Mouse (Mus musculus) thymus, postnatal 25 days (tissue): Measurements from ENCODE around the gene Perp.

ENCODE experiments used
- DNase-seq: peaks from one replicate; pipeline ENCODE4 v3.0.0; 2022

Gene Perp

DNA sequence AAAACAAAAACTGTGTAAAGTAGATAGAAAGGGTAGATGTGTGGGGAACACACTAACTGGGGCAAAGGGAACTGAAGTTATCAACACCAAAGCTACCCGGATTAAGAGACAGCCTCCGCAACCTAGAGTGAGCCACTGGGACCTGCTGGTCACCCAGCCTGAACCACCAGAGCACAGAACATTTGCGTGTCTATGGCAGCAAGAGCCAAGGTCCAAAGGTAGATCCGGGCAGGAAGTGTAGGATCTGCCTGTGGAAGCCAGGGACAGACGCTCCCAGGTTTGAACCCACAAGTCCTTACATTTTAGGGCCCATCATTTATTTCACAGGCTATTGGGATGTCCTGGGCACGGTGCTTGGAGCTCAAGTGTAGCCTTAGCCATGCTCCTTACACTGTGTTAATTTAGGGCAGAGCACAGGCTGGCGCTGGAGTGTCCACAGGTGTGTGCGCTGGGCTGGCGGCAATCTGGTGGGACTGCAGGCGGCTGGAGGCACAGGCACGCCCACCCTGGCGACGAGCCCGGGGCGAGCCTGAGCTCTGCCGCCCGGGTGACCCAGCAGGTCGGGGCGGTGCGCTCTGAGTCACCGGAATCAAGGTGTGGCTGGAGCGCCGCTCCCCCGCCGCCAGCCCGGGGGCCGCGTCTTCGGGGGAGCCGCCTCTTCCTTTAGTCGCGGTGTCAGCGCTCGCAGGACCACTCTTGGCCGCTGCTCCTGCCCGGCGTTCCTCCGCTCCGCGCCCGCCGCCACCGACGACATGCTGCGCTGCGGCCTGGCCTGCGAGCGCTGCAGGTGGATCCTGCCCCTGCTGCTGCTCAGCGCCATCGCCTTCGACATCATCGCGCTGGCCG lies at the start of gene Perp:
TSS of gene Perp (plus strand) at position 580 of the 846 bp plus-strand sequence.
- peak; percentile 64 for DNase-seq

DNA sequence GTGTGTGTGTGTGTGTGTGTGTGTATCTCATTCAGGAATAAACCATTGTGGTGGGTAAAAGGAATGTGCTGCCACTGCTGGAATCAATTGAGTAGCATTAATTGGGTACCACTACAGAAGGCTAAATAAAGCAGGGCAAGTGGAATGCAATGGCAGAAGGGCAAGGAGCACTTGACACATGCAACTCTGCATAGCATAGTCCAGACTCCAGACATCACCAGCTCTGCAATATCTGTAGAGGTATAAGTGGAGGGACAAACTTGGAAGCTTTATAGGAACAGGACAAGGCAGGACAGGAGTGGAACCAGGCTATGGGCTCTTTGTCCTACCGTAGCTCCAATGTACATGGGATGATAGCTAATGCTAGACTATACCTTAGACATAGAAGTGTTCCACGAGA lies 33.1 kb upstream of the Perp start:
- DNase-seq = no peak

DNA sequence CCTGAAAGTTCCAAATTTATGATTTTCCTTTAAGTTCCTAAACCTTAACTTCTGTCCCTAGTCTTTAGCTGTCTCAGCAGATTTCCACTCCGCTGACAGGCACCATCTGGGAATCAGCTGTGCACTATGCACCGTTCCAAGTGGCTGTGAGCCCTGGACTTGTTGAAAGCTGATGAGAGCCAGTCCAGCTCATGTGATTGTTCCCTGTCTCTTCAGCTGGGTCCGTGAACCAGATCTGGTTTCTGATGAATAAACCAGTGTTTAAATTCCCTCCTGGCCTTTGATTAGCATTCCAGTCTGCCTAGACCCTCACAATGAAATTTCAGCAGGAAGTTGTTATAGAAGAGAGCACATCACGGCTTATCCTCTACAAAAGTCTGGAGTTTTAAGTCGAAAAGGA lies 28.3 kb upstream of the Perp start:
- DNase-seq = no peak

DNA sequence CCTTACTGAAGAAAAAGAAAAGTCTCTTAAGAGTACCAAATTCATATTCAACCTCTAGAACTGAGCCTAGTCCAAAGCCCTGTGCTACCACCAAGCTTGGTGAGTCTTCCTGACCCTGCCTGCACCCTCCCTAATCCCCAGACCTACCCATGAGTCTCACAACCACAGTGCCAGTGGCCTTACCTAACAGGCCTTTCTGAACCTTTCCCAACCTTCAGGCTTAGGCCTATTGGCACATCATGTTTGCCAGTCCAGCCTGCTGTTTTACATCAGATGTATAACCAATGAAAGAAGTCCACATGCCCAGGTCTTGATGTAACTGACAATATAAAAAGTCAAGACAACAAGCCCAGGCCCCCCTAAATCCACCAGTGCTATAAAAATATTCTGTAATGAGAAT lies 19.7 kb upstream of the Perp start:
- no peak for DNase-seq

DNA sequence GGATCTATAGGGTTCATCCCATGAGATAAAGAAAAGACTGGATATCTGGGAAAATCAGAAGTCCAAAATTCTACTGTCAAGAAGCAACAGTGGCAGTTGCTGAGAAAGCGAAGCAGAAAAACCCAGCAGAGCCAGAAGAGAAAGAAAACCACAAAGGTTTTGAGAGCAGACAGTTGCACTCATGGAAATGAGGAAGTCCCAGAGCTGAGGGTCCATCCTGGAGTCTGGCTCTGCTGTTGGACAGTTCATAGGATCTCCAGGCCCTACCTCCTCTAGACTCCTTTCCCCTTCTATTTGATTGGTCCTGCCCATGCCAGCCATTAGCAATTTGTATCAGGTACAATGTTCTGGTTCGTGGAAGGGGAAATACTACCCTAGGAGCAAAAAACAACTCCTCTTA lies 18.7 kb upstream of the Perp start:
- no peak for DNase-seq

DNA sequence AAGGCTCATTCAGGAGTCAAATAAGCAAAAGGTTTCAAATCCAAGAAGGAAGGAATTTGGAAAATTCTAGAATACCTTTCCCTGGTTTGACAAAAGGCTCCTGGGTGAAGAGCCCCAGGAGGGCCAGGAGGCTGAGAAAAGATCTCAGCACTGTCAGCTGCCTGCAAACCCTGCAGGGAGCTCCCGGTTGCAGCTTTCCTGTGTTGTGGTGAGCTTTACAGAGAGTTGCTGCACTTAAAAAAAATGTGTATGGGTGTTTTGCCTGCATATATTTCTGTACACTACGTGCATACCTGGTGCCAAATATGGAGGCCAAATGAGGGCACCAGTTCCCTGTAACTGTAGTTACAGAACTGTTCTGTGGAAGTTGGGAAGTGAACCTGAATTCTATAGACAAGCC lies 16.9 kb upstream of the Perp start:
- DNase-seq = peak; percentile 58

DNA sequence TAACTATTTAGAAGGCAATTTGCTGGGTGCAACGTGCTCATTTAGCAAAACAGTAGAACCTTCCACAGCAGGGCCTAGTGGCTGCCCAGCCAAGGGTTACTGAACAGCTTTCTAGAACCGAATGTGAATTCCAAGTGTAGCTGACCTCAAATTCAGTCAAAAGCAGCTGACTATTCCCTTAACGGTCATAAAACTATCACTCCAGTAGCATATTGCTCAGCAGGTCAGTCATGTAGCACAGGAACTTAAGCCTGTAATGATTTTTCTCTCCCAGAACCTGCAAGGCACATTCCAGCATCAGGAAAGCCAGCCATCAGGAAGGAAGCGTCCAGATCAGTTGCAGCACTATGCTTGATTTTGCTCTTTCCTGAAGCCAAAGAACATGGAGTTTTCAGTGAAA lies 14.5 kb upstream of the Perp start:
- DNase-seq = no peak

DNA sequence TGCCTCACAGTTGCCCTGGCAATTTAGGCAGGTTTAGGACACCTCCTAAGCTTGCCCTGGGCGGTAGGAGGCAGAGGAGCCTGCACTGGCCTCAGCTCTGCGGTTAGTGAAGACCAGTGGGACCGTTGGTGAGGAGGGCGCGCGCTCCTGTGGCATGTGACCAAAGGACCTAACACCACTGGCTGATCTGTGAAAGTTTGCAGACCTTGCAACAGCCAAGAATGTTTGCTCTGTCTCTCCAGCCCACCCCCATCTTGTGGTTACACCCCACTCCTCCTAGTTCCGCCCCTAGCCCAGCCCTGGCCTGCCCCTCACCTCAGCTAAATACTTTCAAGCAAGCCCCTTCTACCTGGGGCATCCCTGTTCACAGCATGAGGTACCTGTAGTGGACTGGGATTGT lies 13.0 kb upstream of the Perp start:
- no peak for DNase-seq

DNA sequence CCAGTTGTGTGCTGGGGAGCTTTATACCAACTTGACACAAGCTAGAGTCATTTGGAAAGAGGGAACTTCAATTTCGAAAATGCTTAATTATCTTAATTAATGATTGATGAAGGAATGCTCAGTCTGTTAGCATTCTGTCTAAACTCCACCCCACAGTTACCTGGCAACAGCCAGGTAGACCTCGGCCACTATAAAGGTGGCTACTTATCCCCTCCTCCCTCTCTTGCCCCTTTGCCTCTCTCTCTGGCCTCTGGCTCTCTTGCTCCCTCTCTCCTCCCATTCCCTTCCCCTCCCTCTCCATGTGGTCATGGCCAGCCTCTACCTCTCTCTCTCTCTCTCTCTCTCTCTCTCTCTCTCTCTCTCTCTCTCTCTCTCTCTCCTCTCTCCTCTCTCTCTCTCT lies 10.4 kb upstream of the Perp start:
- no peak for DNase-seq

DNA sequence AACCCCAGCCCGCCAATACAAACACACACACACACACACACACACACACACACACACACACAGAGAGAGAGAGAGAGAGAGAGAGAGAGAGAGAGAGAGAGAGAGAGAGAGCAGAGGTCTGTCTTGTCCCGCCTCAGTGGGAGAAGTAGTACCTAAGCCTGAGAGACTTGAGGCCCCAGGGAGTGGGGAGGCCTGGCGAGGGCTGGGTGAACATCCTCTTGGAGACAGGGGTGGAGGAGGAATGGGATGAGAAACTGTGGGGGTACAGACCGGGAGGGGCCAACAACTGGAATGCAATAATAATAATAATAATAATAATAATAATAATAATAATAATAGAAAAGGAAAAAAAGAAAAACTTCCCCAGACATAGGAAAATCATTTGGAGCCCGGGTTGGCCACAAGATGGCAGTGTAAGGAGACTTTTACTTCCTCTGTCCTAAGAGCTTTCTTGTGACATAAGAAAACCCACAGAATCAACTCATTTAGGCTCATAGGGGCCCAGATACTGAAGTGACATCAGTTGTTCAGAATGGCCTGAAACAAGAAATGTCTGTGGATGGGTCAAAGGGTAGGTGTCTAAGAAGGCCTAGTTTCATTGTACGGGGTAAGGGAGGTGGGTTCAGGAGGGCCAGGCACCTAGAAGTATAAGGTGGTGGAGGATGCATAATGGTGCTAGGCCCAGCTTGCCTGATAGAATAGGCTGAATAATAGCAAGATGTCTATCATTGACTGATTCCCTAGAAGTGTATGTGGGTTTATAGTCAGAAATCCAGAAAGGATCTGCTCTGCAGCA lies 8.9 kb upstream of the Perp start:
- peak; percentile 53 for DNase-seq

DNA sequence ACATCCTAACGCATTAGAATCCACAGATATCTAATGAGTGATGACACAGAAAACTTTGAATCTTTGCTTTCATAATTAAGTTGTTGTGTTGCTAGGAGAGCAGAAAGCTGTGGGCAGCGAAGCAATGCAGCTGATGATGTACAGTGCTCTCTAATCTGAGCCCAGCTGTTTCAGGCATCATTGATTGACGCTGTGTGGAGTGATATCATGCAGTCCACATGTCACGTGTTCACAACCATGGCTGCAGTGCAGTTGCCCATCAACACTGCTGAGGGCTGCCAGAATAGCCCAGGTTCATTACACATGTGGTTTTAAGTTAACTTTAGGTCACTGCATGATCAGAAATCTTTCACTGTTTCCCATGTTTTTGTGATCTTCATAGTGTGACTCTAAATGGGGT lies 5.3 kb upstream of the Perp start:
- no peak for DNase-seq

DNA sequence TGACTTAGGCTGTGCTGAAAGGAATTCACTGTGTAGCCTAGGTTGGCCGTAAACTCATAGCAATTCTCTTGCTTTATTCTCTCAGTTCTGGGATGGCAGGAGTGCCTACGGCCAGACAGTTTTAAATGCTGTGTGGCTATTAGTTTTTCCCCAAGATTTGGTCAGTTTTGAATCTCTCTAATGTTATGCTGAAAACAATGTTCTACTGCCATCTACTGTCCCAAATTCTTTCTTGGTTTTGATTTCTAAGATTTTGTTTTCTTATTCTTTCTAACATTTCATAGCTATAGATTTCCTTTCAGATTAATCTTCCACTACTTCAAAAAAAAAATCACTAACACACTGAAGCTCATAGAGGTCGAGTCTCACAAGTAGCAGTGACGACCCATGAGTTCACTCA lies 4.1 kb upstream of the Perp start:
- DNase-seq = no peak

DNA sequence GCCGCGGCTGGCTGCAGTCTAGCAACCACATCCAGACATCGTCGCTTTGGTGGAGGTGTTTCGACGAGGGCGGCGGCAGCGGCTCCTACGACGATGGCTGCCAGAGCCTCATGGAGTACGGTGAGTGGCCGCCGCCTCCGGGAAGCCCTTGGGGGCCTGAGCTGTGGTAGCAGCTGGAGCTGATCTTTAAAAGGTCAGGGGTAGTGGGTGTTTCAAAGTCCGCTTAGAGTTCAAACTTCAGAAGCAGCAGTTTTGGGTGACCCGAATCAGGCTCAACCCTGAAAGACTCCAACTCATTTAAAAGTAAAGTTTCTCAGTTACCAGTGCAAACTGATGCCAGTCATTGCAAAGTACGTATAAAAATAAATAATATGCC lies 455 bp downstream of the Perp start:
- DNase-seq = no peak

DNA sequence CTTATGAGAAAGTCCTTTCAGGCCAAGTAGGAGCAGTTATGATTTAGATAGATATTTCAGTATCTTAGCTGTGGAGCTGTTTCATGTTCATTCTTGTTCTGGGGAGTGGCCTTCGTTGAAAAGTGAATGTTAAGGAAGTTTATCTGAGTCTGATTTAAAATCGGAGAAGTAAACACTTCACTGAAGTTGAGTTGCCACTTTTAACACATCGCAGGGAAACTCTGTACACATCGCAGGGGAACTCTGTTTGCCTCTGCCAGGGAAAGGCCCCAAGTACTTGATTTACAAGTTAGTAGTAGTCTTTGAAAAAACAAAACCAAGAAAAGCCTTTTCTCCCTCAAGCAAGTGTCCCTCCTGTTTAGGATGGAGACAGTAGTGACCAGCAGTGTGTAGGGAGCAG lies 891 bp downstream of the Perp start:
- no peak for DNase-seq

DNA sequence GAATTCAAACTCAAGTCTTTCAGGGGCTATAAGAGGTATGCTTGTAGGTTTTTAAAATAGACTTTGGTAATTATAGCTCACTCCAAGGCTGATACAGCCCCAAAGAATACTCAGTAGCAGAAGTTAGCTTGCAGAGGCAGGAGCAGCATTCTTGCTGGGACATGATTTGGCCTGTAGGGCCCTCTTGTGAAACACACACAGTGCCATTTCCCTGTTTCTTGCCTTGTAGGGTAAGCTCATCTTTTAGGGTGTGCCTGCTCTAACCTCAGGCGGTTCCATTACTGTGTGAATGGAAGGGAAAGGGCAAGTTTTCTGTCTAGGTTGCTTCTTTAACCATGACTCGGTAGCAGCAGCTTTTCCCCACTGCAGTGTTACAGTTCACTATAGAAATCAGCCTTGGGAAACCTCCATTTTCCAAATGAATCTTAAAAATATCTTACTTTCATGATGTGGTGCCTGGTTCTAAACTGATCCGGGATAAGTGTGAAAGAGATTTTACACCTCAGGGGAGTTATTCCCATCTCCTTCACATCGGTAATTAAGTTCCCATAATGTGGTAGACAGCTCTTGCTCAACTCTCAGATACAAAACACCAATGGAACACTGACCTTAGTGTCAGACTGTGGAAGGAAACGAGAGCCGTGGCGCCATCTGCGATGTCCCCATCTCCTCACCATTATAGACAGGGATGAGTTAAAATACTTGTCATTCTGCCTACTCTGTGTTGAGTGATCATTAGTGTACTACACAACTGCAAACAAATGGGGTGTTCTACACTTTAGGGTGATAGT lies 1.8 kb downstream of the Perp start:
- no peak for DNase-seq

DNA sequence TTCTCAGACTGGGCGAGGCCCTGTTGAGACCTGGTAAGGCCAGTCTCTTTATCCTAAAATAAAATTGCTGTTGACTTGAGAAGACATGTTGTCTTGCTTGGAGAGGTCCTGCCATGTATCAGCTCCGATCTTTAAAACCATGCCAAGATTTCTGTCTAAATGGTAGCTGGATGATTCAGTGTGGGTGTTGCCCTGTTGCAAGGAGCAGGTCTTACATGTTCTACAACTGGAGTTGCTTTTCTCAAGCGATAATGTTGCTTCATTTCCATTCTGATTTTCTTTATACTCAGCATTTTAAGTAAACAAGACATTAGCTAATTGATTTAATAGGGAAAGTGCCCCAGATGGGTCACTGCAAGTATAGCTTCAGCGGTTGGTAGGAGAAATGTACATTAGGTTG lies 5.4 kb downstream of the Perp start:
- no peak for DNase-seq

DNA sequence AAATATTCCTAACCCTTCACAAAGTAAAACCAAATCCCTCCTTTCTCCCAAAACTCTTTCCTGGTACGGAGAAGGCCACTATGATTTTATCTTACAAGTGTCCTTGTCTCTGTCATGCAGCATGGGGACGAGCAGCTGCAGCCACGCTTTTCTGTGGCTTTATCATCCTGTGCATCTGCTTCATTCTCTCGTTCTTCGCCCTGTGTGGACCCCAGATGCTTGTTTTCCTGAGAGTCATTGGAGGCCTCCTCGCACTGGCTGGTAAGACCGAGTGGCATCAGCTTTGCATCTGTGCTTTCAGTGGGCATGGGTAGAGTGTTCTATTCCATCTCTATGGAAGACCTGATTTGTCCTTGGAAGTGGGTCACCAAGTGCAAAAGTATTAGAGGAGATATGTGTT lies 8.6 kb downstream of the Perp start:
- no peak for DNase-seq

DNA sequence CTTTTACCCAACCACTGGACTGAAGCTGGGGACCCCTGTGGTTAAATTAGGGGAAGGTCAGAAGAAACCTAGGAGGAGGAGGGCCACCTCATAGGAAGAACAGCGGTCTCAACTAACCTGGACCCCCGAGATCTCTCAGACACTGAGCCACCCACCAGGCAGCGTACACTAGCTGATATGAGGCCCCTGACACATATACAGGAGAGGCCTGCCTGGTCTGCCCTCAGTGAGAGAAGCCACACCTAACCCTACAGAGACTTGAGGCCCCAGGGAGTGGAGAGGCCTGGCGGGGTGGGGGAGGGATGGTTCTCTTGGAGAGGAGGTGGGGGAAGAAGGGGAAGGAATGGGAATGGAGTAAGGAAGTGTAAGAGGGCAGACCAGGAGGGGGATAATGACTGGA lies 12.4 kb downstream of the Perp start:
- DNase-seq = no peak

DNA sequence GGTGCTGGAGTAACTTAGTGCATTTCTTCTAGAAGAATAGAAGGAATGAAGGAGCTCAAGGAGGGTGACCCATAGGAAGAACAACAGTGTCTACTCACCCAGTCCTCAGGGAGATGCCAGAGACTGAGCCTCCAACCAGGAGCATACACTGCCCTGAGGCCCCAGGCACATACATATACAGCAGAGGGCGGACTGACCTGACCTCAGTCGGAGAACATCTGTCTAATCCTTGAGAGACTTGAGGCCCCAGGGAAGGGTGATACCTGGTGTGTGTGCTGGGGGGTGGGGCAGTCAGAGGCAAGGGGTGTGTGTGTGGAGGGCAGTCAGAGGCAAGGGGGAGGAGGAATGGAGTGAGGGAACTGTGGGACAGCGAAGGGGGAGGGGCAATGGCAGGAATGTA lies 14.8 kb downstream of the Perp start:
- DNase-seq = no peak

DNA sequence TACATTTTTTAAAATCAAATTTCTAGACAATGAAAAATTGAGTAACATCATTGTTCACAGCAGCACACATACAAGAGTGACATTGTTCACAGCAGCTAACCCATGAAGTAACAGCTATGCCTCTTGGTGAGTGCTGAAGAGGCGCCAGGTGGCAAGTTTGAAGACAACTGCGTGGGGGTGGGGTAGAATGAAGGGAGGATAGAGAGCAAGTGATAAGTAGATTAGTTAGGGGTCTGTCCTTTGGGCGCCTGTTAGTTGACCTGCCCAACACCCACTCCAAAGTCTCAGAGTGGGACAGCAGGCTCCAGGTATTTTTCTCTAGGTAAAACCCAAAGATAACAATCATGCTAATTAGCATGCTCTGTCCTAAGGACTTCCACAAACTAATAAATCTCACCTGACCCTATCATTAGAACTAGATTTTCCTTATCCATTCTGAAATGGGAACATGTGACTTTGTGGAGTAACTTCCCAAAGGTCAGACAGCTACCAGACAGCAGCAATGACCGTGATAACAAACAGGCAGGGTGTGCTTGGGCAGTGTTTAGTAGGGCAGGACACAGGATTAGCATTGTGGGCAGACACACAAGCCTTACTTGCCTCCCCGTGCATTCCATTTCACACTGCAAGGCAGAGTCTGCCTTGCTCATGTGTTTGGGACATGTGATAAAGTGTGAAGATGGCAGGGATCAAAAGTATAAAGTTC lies 15.5 kb downstream of the Perp start:
- peak; percentile 24 for DNase-seq

DNA sequence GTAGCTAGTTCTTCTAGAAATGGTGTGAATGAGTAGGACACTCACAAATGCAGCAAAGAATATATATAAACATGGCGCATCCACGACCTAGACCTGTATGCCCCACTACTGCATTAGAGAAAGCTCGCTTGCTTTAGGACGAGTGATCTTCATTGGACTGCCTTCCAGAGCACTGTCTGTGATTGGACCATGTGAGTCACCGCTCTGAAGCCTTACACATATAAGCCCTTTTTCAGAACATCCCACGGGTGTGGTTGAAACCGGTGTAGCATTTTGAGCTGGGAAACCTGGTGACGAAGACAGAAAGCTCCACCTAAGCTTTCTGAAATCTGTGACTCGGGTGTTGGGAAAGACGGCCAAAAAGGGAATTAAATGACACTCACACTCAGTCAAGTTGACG lies 16.0 kb downstream of the Perp start:
- no peak for DNase-seq

DNA sequence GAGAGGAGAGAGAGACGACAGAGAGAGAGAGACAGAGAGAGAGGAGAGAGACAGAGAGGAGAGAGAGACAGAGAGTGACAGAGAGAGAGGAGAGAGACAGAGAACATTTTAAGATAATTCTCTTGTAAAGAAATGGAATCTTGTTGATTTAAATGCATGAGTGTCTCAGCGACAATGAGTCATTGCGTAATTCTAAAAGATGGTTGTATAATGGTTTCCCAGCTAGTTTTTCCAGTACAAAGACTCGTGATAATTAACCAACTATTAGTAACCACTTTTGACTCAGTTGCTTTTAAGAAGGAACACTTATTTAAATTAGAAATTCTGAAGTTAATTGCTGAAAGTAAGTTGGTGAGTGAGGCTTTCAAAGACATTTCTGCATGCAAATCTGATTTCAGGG lies 16.6 kb downstream of the Perp start:
- no peak for DNase-seq

DNA sequence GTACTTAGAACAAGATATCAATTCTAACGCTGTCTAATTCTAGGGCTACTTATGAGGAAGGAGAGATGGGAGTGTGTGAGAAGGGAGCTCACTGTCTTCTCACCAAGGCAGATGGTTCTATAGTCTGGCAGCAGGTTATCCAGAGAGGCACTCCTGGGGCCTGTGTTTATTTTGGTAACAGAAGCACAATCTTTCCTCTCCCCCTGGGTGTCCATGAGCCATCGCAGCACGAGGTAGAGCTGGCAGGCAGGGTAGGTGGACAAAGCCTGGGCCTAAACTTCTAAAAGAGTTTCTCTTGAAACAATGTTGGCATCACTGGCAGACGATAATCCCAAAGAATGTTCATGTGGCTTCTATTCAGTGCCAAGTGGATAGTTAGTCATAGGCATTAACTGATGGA lies 18.5 kb downstream of the Perp start:
- DNase-seq = no peak
